ENCODE assay signal across 24 mouse cellular contexts in the genomic region with DNA sequence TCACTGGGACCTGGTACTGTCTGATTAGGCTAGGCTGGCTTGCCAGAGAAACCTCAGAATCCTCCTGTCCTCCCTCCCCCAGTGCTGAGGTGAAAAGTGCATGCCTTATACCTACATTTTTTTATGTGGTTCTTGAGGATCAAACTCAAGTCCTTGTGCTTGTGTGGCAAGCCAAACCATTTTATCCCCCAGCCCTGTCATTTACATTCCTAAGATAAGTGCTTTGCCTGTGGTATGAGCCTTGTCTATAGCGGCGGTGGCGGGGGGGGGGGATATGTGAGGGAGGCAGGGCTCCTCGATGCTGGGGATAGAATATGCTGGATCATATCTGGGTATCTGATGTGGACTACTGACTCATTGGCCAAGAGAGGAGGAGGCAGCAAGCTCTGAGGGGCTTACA.
"Had no signal": no experiment of that assay in that cellular context is flagged by ENCODE, and none has a peak within 500 bp of the region (broad histone marks: within the 10 kb centered on the region; RNA-seq: fewer than 3 reads in every experiment).

No protein-coding gene starts in this region.

- ATAC-seq: intestine, embryonic 16.5 days had no signal

- H3K4me2 ChIP-seq: heart, embryonic 11.5 days; heart, embryonic 13.5 days; heart, embryonic 15.5 days; hindbrain, embryonic 13.5 days; hindbrain, embryonic 15.5 days; kidney, embryonic 15.5 days; limb, embryonic 12.5 days had no signal

- H3K4me3 ChIP-seq: gastrocnemius, adult 2 months; heart, adult 2 months; heart, embryonic 13.5 days; heart, embryonic 15.5 days; hindbrain, embryonic 13.5 days; hindbrain, embryonic 15.5 days; kidney, embryonic 15.5 days; layer of hippocampus, adult 2 months; left cerebral cortex, adult 2 months; limb, embryonic 10.5 days; limb, embryonic 12.5 days had no signal

- H3K4me1 ChIP-seq: kidney, embryonic 15.5 days had no signal

- H3K36me3 ChIP-seq: heart, embryonic 13.5 days; heart, embryonic 15.5 days; hindbrain, embryonic 13.5 days; hindbrain, embryonic 15.5 days; kidney, embryonic 15.5 days; limb, embryonic 10.5 days; limb, embryonic 12.5 days had no signal

- H3K9me3 ChIP-seq: heart, embryonic 13.5 days; heart, embryonic 15.5 days; hindbrain, embryonic 13.5 days; hindbrain, embryonic 15.5 days; kidney, embryonic 15.5 days; limb, embryonic 10.5 days; limb, embryonic 12.5 days had no signal

- DNase-seq: gastrocnemius, adult 2 months; gastrocnemius, postnatal 10 days; gastrocnemius, postnatal 25 days; heart, adult 2 months; heart, postnatal 14 days; heart, postnatal 36 days; kidney, adult 11 months; kidney, adult 2 months; kidney, adult 9 months; kidney, postnatal 10 days; kidney, postnatal 25 days; kidney, postnatal 4 days; liver had no signal

- H3K27ac ChIP-seq: gastrocnemius, adult 2 months; heart, adult 2 months; heart, embryonic 13.5 days; heart, embryonic 15.5 days; hindbrain, embryonic 13.5 days; hindbrain, embryonic 15.5 days; kidney, embryonic 15.5 days; layer of hippocampus, adult 2 months; left cerebral cortex, adult 2 months; limb, embryonic 10.5 days; limb, embryonic 12.5 days had no signal

- H3K27me3 ChIP-seq: heart, embryonic 15.5 days; hindbrain, embryonic 13.5 days; hindbrain, embryonic 15.5 days; kidney, embryonic 15.5 days; limb, embryonic 12.5 days had no signal

- H3K9ac ChIP-seq: heart, embryonic 13.5 days; heart, embryonic 15.5 days; hindbrain, embryonic 13.5 days; hindbrain, embryonic 15.5 days; kidney, embryonic 15.5 days; limb, embryonic 12.5 days had no signal
